Mouse (Mus musculus) hindbrain, postnatal 0 days (tissue): Measurements from ENCODE around the gene Spdye4b. TPM values are rescaled to one million over a fixed set of nuclear protein-coding genes. Genes with fewer than 3 reads are reported as not detected.
A peak's percentile ranks its signal among the peaks of the same experiment; 100 is the strongest.
"Not testable (repeated sequence)": the region's sequence is repeated elsewhere in the genome, so short reads cannot be mapped to it uniquely, and the experiment has no call there.

Source experiments
- ATAC-seq: fragments of 200-750 bp; cut with Nextera tagmentation; 2 replicates; pipeline ENCODE4 v1.8.0; 2017; ENCODE audit warnings: mild to moderate bottlenecking, moderate TSS enrichment, moderate library complexity
- DNase-seq: peaks from one replicate; pipeline ENCODE4 v3.0.0-alpha.2; 2015; ENCODE audit warnings: low spot score
- H3K27ac ChIP-seq: fragments of 300-500 bp; sonication (generic); 2 replicates; pipeline ENCODE4 v1.5.1; 2014; ENCODE audit warnings: mild to moderate bottlenecking
- H3K27me3 ChIP-seq: fragments of 300-500 bp; sonication (generic); 2 replicates; pipeline ENCODE4 v1.6.1; 2014; ENCODE audit warnings: low read length, mixed read lengths; ENCODE audit not compliant: insufficient read depth
- H3K36me3 ChIP-seq: fragments of 300-500 bp; sonication (generic); 2 replicates; pipeline ENCODE4 v1.6.1; 2014; ENCODE audit warnings: low read length, mixed read lengths; ENCODE audit not compliant: insufficient read depth
- H3K4me1 ChIP-seq: fragments of 300-500 bp; sonication (generic); 2 replicates; pipeline ENCODE4 v1.6.1; 2014; ENCODE audit warnings: antibody characterized with exemption, low read length, mixed read lengths; ENCODE audit not compliant: insufficient read depth
- H3K4me2 ChIP-seq: fragments of 300-500 bp; sonication (generic); 2 replicates; pipeline ENCODE4 v1.6.1; 2014; ENCODE audit warnings: low read depth, mild to moderate bottlenecking, low read length, moderate library complexity, mixed read lengths
- H3K4me3 ChIP-seq: fragments of 300-500 bp; sonication (generic); 2 replicates; pipeline ENCODE4 v1.5.1; 2014; ENCODE audit warnings: low read length
- H3K9ac ChIP-seq: fragments of 300-500 bp; sonication (generic); replicated peaks from 2 replicates; pipeline ENCODE4 v1.6.1; 2014; ENCODE audit warnings: mild to moderate bottlenecking, low read length, moderate library complexity, mixed read lengths
- H3K9me3 ChIP-seq: fragments of 300-500 bp; sonication (generic); 2 replicates; pipeline ENCODE4 v1.6.1; 2016; ENCODE audit warnings: low read length, mixed read lengths
- CTCF ChIP-seq: IDR thresholded peaks from 2 replicates; pipeline ENCODE4 v1.5.1; 2016; ENCODE audit warnings: antibody characterized with exemption, control low read depth, low read depth
- WGBS: fragments of 180-500 bp; shearing (Covaris S2); extraction: QIAGEN DNeasy Blood & Tissue Kit; methylation state at CpG from one replicate; pipeline ENCODE4 v1.1.7; 2014; 5-methylcytosine and 5-hydroxymethylcytosine counted together
- polyA plus RNA-seq: library from polyadenylated mRNA; unstranded; fragments of >200 nt; fragmentation: Nextera tagmentation; extraction: Ambion mirVana; gene quantifications from 2 replicates; pipeline ENCODE4 v1.2.1, GENCODE M21; 2015
- total RNA-seq: library from RNA; depleted of rRNA; stranded (reverse); fragments of >200 nt; gene quantifications from 2 replicates; pipeline ENCODE4 v1.2.3, GENCODE M21; 2014

Spdye4b gene
- total and polyA plus RNA-seq, 2 experiments from 2014 or later, result not detected

GRCm38 (mm10) chr5:143177541-143178200 is 3.1 kb upstream of the Spdye4b start:
- H3K9ac ChIP-seq, result no peak overlapping the region
- H3K27ac ChIP-seq, result no peak overlapping the region
- H3K9me3 ChIP-seq, result 0 out of 2 replicates have a peak, but pooled peaks cover 2% of the 10 kb centered on the region
- DNase-seq (no peak), ATAC-seq (no peak)
- H3K4me1 ChIP-seq, result no peaks in the 10 kb centered on the region; the same call in 1 of the 2 replicates
- 95% methylated on average over 3 of the region's 3 CpGs for WGBS
- no peaks in the 10 kb centered on the region for H3K27me3 ChIP-seq
- no peak overlapping the region for H3K4me3 ChIP-seq
- H3K4me2 ChIP-seq, result no peak overlapping the region
- H3K36me3 ChIP-seq, result peaks cover 49% of the 10 kb centered on the region
- 0 out of 2 replicates have a peak, but pooled peaks have one; percentile 26 for TF ChIP-seq CTCF

GRCm38 (mm10) chr5:143179179-143179578 is 1.6 kb upstream of the Spdye4b start:
- WGBS, result 34% methylated on average over 6 of the region's 6 CpGs
- TF ChIP-seq CTCF, result peak; percentile 67
- ATAC-seq (no peak), DNase-seq (peak; percentile 37)
- Histone ChIP-seq H3K9me3 (0 out of 2 replicates have a peak, but pooled peaks cover 2% of the 10 kb centered on the region), H3K4me1 (no peaks in the 10 kb centered on the region; the same call in 1 of the 2 replicates), H3K27me3 (no peaks in the 10 kb centered on the region), H3K9ac (peak overlapping the region; percentile 87; the same call in 1 of the 2 replicates), H3K4me3 (no peak overlapping the region), H3K27ac (no peak overlapping the region), H3K4me2 (peak overlapping the region; percentile 91), H3K36me3 (peaks cover 34% of the 10 kb centered on the region)

GRCm38 (mm10) chr5:143188014-143188413 is 7.2 kb downstream of the Spdye4b start:
- no CpG with 5 or more reads among the region's 1 CpGs for WGBS
- not testable (repeated sequence) for H3K27ac ChIP-seq, H3K9ac ChIP-seq

GRCm38 (mm10) chr5:143192806-143193205 is 12.0 kb downstream of the Spdye4b start:
- H3K9ac ChIP-seq, result no peak overlapping the region
- H3K27me3 ChIP-seq, result no peaks in the 10 kb centered on the region
- H3K36me3 ChIP-seq, result no peaks in the 10 kb centered on the region
- no peaks in the 10 kb centered on the region for H3K9me3 ChIP-seq
- WGBS, result 91% methylated on average over 8 of the region's 8 CpGs
- ATAC-seq, result no peak
- no peak overlapping the region for H3K27ac ChIP-seq
- H3K4me3 ChIP-seq, result no peak overlapping the region
- no peak for DNase-seq
- TF ChIP-seq CTCF, result no peak
- H3K4me1 ChIP-seq, result no peaks in the 10 kb centered on the region
- no peak overlapping the region for H3K4me2 ChIP-seq

More at GRCm38 (mm10) chr5:143188014-143188413, 7.2 kb downstream of the Spdye4b start:
- not testable (repeated sequence) for H3K27me3 ChIP-seq, H3K9me3 ChIP-seq, H3K4me2 ChIP-seq, DNase-seq, H3K4me3 ChIP-seq, ATAC-seq, H3K4me1 ChIP-seq, H3K36me3 ChIP-seq

- DNase-seq, H3K36me3 ChIP-seq, H3K4me3 ChIP-seq, H3K27me3 ChIP-seq, ATAC-seq, H3K4me1 ChIP-seq, H3K27ac ChIP-seq, H3K9me3 ChIP-seq, H3K9ac ChIP-seq, H3K4me2 ChIP-seq: not testable (repeated sequence)
- WGBS, result 76% methylated on average over 8 of the region's 8 CpGs
Measured at GRCm38 (mm10) chr5:143194747-143195146, 13.9 kb downstream of the Spdye4b start.

GRCm38 (mm10) chr5:143195166-143195565 is 14.3 kb downstream of the Spdye4b start:
- DNase-seq (no peak), ATAC-seq (no peak)
- Histone ChIP-seq H3K4me1 (no peaks in the 10 kb centered on the region), H3K9me3 (no peaks in the 10 kb centered on the region), H3K27ac (no peak overlapping the region), H3K27me3 (no peaks in the 10 kb centered on the region), H3K4me3 (no peak overlapping the region), H3K36me3 (no peaks in the 10 kb centered on the region), H3K9ac (no peak overlapping the region), H3K4me2 (no peak overlapping the region)
- WGBS, result 56% methylated on average over 2 of the region's 2 CpGs
- no peak for TF ChIP-seq CTCF

GRCm38 (mm10) chr5:143196506-143196905 is 15.7 kb downstream of the Spdye4b start:
- H3K9me3 ChIP-seq, result no peaks in the 10 kb centered on the region
- no peak for ATAC-seq
- no peak overlapping the region for H3K27ac ChIP-seq
- WGBS, result 89% methylated on average over 4 of the region's 4 CpGs
- H3K4me3 ChIP-seq, result no peak overlapping the region
- DNase-seq, result no peak
- H3K27me3 ChIP-seq, result no peaks in the 10 kb centered on the region
- H3K4me2 ChIP-seq, result no peak overlapping the region
- H3K36me3 ChIP-seq, result no peaks in the 10 kb centered on the region
- no peak overlapping the region for H3K9ac ChIP-seq
- no peaks in the 10 kb centered on the region for H3K4me1 ChIP-seq
- no peak for TF ChIP-seq CTCF
